Mouse (Mus musculus) left cerebral cortex, postnatal 14 days (tissue): ENCODE measurements around the gene Tspan33. TPM values are rescaled to one million over a fixed set of nuclear protein-coding genes. Genes with fewer than 3 reads are reported as not detected.
"Not testable (repeated sequence)": the region's sequence is repeated elsewhere in the genome, so short reads cannot be mapped to it uniquely, and the experiment has no call there.

Experiments used
- DNase-seq, 2 experiments: peaks; one replicate each; pipeline ENCODE4 v3.0.0; 2021 to 2022; ENCODE audit warnings: low spot score in 2 of 2, mixed read lengths in 1 of 2
- intact Hi-C: fragments of 180-260 bp; cut with DNase I; formaldehyde crosslinking; loops from one replicate; pipeline ENCODE4 v1.15.1; 2025
- total RNA-seq, 2 experiments: library from RNA; stranded (reverse); gene quantifications; 2 replicates each; pipeline ENCODE4 v1.2.3; 2021

Tspan33 gene
- total RNA-seq, 2 experiments from 2014 or later = 27.6 to 30.0 TPM

DNA sequence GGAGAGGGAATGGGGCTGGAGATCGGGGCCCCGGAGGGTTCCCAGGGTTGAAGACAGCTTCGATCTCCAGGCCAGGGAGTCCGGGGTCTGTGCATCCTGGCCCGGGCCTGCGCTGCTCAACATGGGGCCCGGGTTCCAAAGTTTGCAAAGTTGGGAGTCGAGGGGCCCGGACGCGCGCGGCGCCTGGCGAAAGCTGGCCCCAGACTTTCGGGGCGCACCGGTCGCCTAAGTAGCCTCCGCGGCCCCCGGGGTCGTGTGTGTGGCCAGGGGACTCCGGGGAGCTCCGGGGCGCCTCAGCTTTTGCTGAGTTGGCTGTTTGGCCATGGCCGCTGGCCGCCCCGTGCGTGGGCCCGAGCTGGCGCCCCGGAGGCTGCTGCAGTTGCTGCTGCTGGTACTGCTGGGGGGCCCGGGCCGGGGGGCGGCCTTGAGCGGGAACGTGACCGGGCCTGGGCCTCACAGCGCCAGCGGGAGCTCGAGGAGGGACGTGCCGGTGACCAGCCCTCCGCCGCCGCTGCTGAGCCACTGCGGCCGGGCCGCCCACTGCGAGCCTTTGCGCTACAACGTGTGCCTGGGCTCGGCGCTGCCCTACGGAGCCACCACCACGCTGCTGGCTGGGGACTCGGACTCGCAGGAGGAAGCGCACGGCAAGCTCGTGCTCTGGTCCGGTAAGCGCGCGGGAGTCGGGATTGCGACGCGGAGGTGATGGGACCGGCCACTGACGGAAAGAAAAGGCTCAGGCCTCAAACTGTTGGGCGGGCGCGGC lies 41.8 kb downstream of the Tspan33 start:
- intact Hi-C loops = no loop called here
- DNase-seq = peak in 1 of 2 experiments; percentile 30

DNA sequence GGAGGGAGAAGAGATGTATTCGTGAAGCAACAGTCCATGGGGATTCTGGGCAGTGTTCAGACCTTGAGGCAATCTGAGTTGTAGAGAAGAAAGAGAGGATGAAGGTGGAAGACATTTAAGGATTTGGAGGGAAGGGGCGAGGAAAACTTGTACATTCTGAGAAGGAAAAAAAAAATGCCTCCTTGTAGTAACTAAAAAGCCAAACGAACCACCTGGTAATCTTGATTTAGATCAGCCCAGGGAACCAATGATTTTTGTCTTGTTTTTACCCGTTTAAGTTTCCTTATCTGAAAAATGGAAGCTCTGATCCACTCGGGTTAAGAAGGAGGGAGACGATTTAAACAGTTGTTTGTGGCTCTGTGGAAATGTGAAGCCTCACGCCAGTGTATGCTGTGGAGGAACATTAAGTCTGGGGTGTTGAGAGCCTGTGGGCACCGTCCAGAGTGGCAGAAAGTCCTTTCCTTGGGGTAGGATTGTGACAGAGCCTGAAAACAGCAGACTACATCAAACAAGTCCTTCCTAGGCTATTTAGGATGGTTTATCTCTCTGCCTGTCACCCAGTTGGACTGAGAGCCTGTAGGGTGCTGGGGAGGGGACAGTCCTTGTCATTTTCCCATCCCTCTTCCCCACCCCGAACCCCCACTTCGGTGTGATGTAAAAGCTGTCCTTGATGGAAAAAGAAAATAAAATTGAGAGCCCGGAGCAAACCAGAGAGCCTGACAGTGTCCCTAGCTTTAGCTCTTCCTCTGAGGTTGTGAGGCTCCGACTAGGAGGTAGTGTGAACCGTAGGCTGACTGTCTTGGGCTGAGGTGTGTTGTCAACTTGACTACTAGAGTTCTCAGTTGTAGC lies 42.8 kb downstream of the Tspan33 start:
- intact Hi-C loops = no loop called here
- no peak for DNase-seq

DNA sequence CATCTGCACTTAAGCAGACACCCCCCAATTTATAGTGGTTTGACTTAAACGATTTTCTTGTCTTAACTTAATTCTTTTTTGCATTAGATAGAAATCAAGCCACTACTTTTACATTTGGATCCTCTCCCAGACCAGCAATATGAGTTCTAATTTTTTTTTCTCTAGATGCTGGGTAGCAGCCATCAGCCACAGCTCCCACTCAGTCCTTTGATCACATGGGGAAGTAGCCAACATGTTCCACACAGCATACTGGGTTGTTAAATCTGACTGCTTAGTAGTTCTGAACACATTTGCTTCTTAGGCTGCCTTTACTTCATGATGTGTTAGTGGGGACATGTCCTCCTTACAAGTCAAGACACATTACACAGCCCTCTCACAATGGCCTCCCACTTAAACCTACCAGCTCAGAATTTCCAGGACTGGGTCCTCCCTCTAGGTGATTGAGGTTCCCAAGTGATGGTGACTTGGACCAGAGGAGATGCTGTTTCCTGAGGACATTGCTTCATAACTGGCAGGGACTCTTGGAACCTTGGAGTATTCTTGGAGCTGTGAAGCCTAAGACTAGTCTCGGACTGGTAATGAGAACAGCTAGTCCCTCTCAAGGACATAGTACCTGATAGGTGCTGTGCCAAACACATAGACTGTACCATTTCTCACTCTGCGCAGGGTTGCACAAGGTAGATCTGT lies 57.6 kb downstream of the Tspan33 start:
- intact Hi-C loops = no loop called here
- DNase-seq = peak; percentile 46 to 82

DNA sequence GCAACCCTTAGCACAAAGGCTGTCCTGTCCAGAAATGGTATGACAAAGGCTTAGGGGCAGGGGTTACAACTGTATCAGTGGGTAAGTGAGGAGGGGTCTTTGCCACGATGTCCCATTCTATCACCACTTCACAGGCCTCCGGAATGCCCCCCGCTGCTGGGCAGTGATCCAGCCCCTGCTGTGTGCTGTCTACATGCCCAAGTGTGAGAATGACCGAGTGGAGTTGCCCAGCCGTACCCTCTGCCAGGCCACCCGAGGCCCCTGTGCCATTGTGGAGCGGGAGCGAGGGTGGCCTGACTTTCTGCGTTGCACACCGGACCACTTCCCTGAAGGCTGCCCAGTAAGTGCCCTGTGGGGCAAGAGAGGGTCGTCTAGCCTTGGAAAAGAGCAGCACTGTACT lies 59.3 kb downstream of the Tspan33 start:
- no peak for DNase-seq
- intact Hi-C loops = no loop called here

DNA sequence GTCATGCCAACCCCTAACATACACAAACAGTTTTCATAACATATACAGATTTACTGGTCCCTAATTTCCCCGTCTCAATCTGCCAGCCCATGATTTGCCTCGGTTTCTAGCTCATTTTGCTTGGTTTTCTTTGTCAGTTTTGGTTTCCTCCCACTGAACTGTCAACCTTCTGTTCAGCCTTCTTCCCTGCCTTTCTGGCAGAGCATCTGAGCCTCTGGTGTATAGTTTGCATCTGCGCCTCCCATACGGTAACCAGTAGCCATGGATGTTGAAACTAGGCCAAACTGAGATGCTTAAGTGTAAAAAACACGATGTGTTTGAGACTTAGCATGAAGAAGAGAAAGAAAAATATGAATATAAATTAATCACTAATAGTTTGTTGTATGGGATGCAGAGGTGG lies 62.0 kb downstream of the Tspan33 start:
- peak in 1 of 2 experiments; percentile 60 for DNase-seq
- intact Hi-C loops = loop anchor here (5.0 kb wide), 1 partner anchor 39 kb away; no protein-coding TSS in a partner anchor

DNA sequence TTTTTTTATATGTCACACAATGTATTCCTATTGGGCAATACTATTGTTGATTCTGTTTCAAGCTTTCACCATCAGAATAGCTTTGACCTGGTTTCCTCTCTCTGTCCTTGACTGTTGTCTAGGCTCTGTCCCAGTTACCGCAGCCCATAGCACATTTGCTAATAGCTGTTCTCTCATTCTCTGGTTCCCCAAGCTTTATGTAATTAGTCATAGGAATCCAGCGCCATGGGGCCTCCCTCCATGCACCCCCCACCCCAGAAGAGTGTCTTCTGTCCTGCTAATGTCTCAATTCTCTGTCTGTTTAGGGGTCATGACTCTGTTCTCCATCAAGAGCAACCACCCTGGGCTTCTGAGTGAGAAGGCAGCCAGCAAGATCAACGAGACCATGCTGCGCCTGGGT lies 62.5 kb downstream of the Tspan33 start:
- no peak for DNase-seq
- intact Hi-C loops = loop anchor here (5.0 kb wide), 1 partner anchor 39 kb away; no protein-coding TSS in a partner anchor

DNA sequence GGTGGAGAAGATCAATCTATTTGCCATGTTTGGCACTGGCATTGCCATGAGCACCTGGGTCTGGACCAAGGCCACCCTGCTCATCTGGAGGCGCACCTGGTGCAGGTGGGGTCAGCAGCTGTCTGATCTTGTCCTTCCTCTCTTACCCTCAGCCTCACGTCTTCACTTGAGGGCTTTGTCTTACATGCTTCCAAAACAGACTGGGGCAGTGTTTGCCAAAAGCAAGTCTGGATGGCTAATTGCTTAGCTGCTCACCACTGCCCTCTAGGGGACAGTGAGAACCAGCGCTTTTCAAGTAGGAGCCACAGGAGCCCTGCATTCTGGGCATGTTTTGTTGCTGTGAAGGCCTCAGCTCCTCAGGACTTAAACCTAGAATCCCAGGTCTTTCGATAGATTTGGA lies 64.4 kb downstream of the Tspan33 start:
- DNase-seq = peak; percentile 81 to 87
- intact Hi-C loops = loop anchor here (5.0 kb wide), 1 partner anchor 41 kb away; no protein-coding TSS in a partner anchor

DNA sequence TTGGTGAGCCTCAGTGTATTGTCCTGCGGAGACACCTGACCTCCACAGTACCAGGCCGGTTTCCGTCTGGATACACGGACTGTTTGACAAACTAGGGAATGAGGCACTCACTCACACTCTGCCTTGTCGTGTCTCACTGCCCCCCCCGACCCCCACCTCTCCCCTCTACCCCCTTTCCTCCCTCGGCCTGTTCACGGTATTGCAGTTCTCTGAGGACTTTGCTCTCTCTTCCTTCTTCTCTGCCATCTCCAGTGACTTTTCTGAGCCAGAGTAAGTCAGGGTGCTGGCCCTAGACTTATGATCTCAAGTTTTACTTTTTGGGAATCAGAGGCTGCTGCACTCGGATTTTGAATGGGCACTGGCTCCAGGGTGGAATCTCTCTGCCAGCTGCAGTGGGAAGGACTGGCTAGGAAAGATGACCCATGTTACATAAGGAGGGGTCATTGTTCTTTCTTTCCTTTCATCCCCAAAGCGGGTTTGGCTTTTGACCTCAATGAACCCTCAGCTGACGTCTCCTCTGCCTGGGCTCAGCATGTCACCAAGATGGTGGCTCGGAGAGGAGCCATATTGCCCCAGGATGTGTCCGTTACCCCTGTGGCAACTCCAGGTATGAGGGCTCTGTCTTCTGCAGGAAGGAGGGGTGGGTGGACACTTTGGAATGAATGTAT lies 65.1 kb downstream of the Tspan33 start:
- intact Hi-C loops = loop anchor here (5.0 kb wide), 1 partner anchor 42 kb away; no protein-coding TSS in a partner anchor

DNA sequence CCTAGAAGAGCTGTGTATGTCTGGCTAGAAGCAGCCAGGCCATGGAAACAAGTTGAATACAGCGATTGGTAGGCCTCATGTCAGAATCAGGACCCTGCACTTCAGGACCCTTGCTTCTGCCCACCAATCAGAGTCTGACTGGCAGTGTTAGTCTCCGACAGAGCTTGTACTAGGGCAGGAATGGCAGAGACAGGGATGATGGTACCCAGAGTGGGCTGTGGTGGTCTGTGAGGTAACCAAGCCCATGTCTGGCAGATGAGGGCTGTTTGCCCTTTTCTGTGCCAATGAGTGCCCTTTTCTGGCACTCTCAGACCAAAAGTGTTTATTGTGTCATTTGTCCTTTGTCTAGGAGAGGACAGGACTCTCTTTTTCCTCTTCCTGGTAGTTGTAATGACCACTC lies 66.4 kb downstream of the Tspan33 start:
- DNase-seq, intact Hi-C loops: not testable (repeated sequence)

More for the DNA sequence above, 65.1 kb downstream of the Tspan33 start:
- no peak for DNase-seq

DNA sequence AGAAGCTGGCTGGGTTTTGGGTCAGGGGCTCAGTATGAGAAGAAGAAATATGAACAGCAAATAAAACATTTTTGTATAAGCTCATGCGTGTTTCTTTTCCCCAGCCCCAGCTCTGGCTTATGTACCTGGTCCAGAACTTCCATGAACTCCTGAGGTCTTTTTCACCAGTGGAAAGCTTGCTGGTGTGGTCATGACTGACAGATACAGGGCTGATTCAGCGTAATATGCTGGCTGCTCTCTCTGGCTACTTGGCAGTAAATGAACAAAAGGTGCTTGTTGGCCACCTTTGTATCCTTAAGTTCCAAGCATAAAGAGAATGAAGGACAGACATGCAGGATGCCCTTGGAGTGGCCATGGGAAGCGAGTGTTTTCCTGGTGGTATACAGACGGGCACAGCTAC lies 67.3 kb downstream of the Tspan33 start:
- no peak for DNase-seq
- intact Hi-C loops = no loop called here

DNA sequence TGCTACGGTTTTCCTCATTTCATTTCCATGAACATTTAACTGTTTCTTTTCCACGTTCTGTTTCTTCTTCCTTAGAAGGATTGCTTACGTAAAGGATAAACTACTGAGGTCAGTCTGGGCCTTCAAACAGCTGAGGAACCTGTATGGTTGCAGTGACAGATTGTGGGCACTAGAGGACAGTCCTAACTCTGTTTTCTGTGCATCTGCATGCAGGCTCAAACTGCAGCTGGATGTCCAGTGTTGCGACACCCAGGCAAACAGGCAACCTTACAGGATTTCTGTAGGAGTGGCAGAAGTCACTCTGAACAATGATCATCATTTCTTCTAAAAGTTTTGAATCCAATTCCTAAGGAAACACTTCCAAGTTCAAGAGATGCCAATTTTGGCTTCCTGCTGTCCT lies 68.5 kb downstream of the Tspan33 start:
- no peak for DNase-seq
- intact Hi-C loops = no loop called here

DNA sequence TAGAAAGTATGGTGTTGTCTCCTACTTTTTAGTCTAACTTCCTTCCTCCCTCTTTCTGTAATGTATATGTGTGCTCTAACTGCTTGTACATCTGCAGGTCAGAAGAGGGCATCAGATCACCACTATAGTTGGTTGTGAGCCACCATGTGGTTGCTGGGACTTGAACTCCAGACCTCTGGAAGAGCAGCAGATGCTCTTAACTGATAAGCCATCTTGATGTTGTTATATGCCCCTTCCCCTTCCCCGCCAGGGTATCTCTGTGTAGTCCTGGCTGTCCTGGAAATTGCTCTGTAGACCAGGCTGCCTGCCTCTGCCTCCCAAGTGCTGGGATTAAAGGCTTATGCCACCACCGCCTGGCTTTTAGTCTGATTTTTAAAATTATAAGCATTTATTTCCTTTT lies 72.9 kb downstream of the Tspan33 start:
- DNase-seq = no peak
- intact Hi-C loops = loop anchor here (5.0 kb wide), 1 partner anchor 45 kb away; no protein-coding TSS in a partner anchor

Other genes starting within 250 kb of the Tspan33 start
- gene Atp6v1f, start 226.5 kb upstream of the Tspan33 start, total RNA-seq = 100 to 1,000 TPM; 253 to 268 TPM
- 1 to 10 TPM in 1 of 2 experiments, under 1 TPM in 1; 0.70 to 1.3 TPM for gene Atp6v1fnb, start 222.8 kb upstream of the Tspan33 start, total RNA-seq
- 1 to 10 TPM; 5.9 to 7.6 TPM for gene Kcp, start 186.3 kb upstream of the Tspan33 start, total RNA-seq
- 1 to 10 TPM; 3.6 to 4.9 TPM for gene Irf5, start 167.6 kb upstream of the Tspan33 start, total RNA-seq
- 10 to 100 TPM; 67.1 to 70.3 TPM for gene Tnpo3, start 84.3 kb upstream of the Tspan33 start, total RNA-seq
- gene Smo, start 41.3 kb downstream of the Tspan33 start, total RNA-seq = 1 to 10 TPM; 9.8 TPM
- 100 to 1,000 TPM in 1 of 2 experiments, 10 to 100 TPM in 1; 97.1 to 103 TPM for gene Ahcyl2, start 73.8 kb downstream of the Tspan33 start, total RNA-seq
- gene Strip2, start 222.8 kb downstream of the Tspan33 start, total RNA-seq = 10 to 100 TPM; 13.2 to 14.9 TPM